In the genomic region with DNA sequence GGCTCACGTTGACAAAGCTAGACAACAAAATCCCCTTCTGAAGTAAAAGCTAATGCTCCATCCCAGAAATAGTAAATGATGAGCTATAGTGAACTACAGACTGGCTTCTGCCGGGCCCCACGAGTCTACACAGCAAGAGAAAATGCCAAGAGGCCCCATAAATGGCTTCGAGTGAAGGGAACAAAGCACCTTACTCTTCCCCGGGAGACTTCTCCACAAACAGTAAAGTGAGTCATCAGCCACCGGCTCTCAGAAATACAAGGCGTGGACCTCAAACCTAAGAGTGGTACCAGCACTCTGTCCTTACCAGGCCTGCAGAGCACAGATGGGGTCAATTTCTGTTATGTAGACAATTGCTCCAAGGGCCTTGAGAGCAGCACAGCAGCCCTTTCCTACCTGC, we compare ENCODE assay signal across 23 mouse cellular contexts. TPM values are rescaled to one million over a fixed set of nuclear protein-coding genes. Genes with fewer than 3 reads are reported as not detected.
DNase-seq lines count a peak whose midpoint lies in the region; ATAC-seq and TF ChIP-seq lines count a peak whose summit lies in the region.
"Had no signal": no experiment of that assay in that cellular context is flagged by ENCODE, and none has a peak within 500 bp of the region (broad histone marks: within the 10 kb centered on the region; RNA-seq: fewer than 3 reads in every experiment).

No protein-coding gene starts in this region.

- ATAC-seq in frontal cortex, adult (ENCODE audit: low TSS enrichment), result peak; percentile 54; the same call in 1 of the 2 replicates
- ATAC-seq in limb, embryonic 15.5 days (ENCODE audit: insufficient number of reproducible peaks, low FRiP score, low TSS enrichment, low read depth), result no peak
- ATAC-seq in embryonic facial prominence, embryonic 15.5 days (ENCODE audit: insufficient number of reproducible peaks, low FRiP score, low TSS enrichment, low read depth), result no peak
- ATAC-seq: forebrain, embryonic 14.5 days; forebrain, embryonic 16.5 days had no signal

- TF ChIP-seq CTCF in thymus, adult 2 months (IDR thresholded peaks at IDR 0.05; ENCODE audit: borderline replicate concordance, control insufficient read depth, extremely low read depth, insufficient read depth, low read length, poor library complexity), result no peak

- TF ChIP-seq POLR2A in thymus, adult 2 months (IDR thresholded peaks at IDR 0.05; ENCODE audit: control insufficient read depth, extremely low read depth, insufficient read depth, low read length, poor library complexity), result no peak

- peaks cover 87% of the 10 kb centered on the region for H3K36me3 ChIP-seq in limb, embryonic 15.5 days
- H3K36me3 ChIP-seq in limb, embryonic 10.5 days, result peaks cover 100% of the 10 kb centered on the region
- H3K36me3 ChIP-seq in embryonic facial prominence, embryonic 15.5 days, result peaks cover 83% of the 10 kb centered on the region
- H3K36me3 ChIP-seq in thymus, adult 2 months (ENCODE audit: control insufficient read depth, insufficient read depth, low read length), result peaks cover 82% of the 10 kb centered on the region

- no peaks in the 10 kb centered on the region for H3K4me1 ChIP-seq in limb, embryonic 15.5 days
- H3K4me1 ChIP-seq in limb, embryonic 10.5 days, result no peaks in the 10 kb centered on the region
- no peaks in the 10 kb centered on the region for H3K4me1 ChIP-seq in embryonic facial prominence, embryonic 15.5 days
- no peaks in the 10 kb centered on the region for H3K4me1 ChIP-seq in thymus, adult 2 months (replicated peaks; ENCODE audit: control insufficient read depth, insufficient read depth, low read length)
- H3K4me1 ChIP-seq: forebrain, embryonic 10.5 days; forebrain, embryonic 12.5 days had no signal

- H3K27ac ChIP-seq in limb, embryonic 15.5 days, result peak overlapping the region; percentile 0; the same call in 1 of the 2 replicates
- H3K27ac ChIP-seq in limb, embryonic 10.5 days, result no peak overlapping the region
- H3K27ac ChIP-seq in embryonic facial prominence, embryonic 15.5 days (replicated peaks), result peak overlapping the region; percentile 13; the same call in 1 of the 2 replicates
- H3K27ac ChIP-seq in thymus, adult 2 months (ENCODE audit: control insufficient read depth, insufficient read depth, low read length), result no peak overlapping the region
- H3K27ac ChIP-seq: forebrain, embryonic 10.5 days; forebrain, embryonic 12.5 days had no signal

- no peaks in the 10 kb centered on the region for H3K27me3 ChIP-seq in limb, embryonic 15.5 days
- no peaks in the 10 kb centered on the region for H3K27me3 ChIP-seq in limb, embryonic 10.5 days (ENCODE audit: low read depth, poor library complexity, severe bottlenecking)
- no peaks in the 10 kb centered on the region for H3K27me3 ChIP-seq in embryonic facial prominence, embryonic 15.5 days
- H3K27me3 ChIP-seq in thymus, adult 2 months (ENCODE audit: control insufficient read depth, insufficient read depth, low read length), result no peaks in the 10 kb centered on the region
- H3K27me3 ChIP-seq: forebrain, embryonic 12.5 days had no signal

- H3K9ac ChIP-seq in limb, embryonic 15.5 days, result no peak overlapping the region
- H3K9ac ChIP-seq in embryonic facial prominence, embryonic 15.5 days, result no peak overlapping the region
- H3K9ac ChIP-seq: forebrain, embryonic 12.5 days had no signal

- no peak overlapping the region for H3K4me3 ChIP-seq in limb, embryonic 15.5 days
- H3K4me3 ChIP-seq in limb, embryonic 10.5 days, result no peak overlapping the region
- no peak overlapping the region for H3K4me3 ChIP-seq in embryonic facial prominence, embryonic 15.5 days (replicated peaks)
- H3K4me3 ChIP-seq in thymus, adult 2 months (ENCODE audit: control insufficient read depth, insufficient read depth, low read length), result no peak overlapping the region
- H3K4me3 ChIP-seq: erythroblast, embryonic 14.5 days; forebrain, embryonic 10.5 days; forebrain, embryonic 12.5 days had no signal

- no peak for DNase-seq in frontal cortex, postnatal 36 days (ENCODE audit: low spot score in 2 of 2)
- DNase-seq in limb, embryonic 10.5 days (ENCODE audit: low spot score), result no peak
- no peak for DNase-seq in thymus, adult 2 months
- DNase-seq: adrenal gland, adult 2 months; adrenal gland, postnatal 10 days; adrenal gland, postnatal 25 days; cerebellum, adult 11-12 months; cerebellum, adult 2 months; cerebellum, adult 9-10 months; cerebellum, postnatal 10 days; cerebellum, postnatal 25 days had no signal

- WGBS in limb, embryonic 15.5 days, result 78% methylated on average over 7 of the region's 7 CpGs
- 94% methylated on average over 7 of the region's 7 CpGs for WGBS in limb, embryonic 10.5 days
- 72% methylated on average over 7 of the region's 7 CpGs for WGBS in embryonic facial prominence, embryonic 15.5 days
- 94% methylated on average over 7 of the region's 7 CpGs for WGBS in thymus, adult 2 months

- no peaks in the 10 kb centered on the region for H3K9me3 ChIP-seq in limb, embryonic 15.5 days
- H3K9me3 ChIP-seq in limb, embryonic 10.5 days (replicated peaks), result no peaks in the 10 kb centered on the region
- H3K9me3 ChIP-seq in embryonic facial prominence, embryonic 15.5 days (replicated peaks), result no peaks in the 10 kb centered on the region
- H3K9me3 ChIP-seq: forebrain, embryonic 10.5 days; forebrain, embryonic 12.5 days had no signal

- no peak overlapping the region for H3K4me2 ChIP-seq in limb, embryonic 15.5 days
- H3K4me2 ChIP-seq in embryonic facial prominence, embryonic 15.5 days (replicated peaks), result no peak overlapping the region
- H3K4me2 ChIP-seq: forebrain, embryonic 12.5 days had no signal

RNA-seq across cellular contexts. Expression of gene Ahcyl1, which starts 27.6 kb away (rescaled TPM):
- 61.5 and 74.7 TPM in 2 replicates for polyA plus RNA-seq in limb, embryonic 15.5 days (2015; fragmentation: Nextera tagmentation; extraction: Ambion mirVana)
- polyA plus RNA-seq in limb, embryonic 10.5 days (2016; fragmentation: Nextera tagmentation; extraction: Ambion mirVana), result 83.4 and 98.2 TPM in 2 replicates
- 81.1 and 85.2 TPM in 2 replicates for polyA plus RNA-seq in embryonic facial prominence, embryonic 15.5 days (2015; fragmentation: Nextera tagmentation; extraction: Ambion mirVana)
- 54.4 and 61.2 TPM in 2 replicates for polyA plus RNA-seq in thymus, adult 2 months (2012; rRNA removed)

RNA-seq across cellular contexts. Expression of gene Strip1, which starts 37.3 kb away (rescaled TPM):
- 47.5 and 55.8 TPM in 2 replicates for polyA plus RNA-seq in limb, embryonic 15.5 days (2015; fragmentation: Nextera tagmentation; extraction: Ambion mirVana)
- polyA plus RNA-seq in limb, embryonic 10.5 days (2016; fragmentation: Nextera tagmentation; extraction: Ambion mirVana), result 66.4 and 78.1 TPM in 2 replicates
- 52.4 and 55.8 TPM in 2 replicates for polyA plus RNA-seq in embryonic facial prominence, embryonic 15.5 days (2015; fragmentation: Nextera tagmentation; extraction: Ambion mirVana)
- 75.7 and 86.7 TPM in 2 replicates for polyA plus RNA-seq in thymus, adult 2 months (2012; rRNA removed)

RNA-seq across cellular contexts. Expression of gene Gm10961, which starts 37.7 kb away (rescaled TPM):
- not detected in 2 replicates for polyA plus RNA-seq in limb, embryonic 15.5 days (2015; fragmentation: Nextera tagmentation; extraction: Ambion mirVana)
- not detected in 2 replicates for polyA plus RNA-seq in limb, embryonic 10.5 days (2016; fragmentation: Nextera tagmentation; extraction: Ambion mirVana)
- polyA plus RNA-seq in embryonic facial prominence, embryonic 15.5 days (2015; fragmentation: Nextera tagmentation; extraction: Ambion mirVana), result not detected in 2 replicates
- not detected in 2 replicates for polyA plus RNA-seq in thymus, adult 2 months (2012; rRNA removed)
- polyA plus RNA-seq: adrenal gland, adult 2 months; C2C12; cerebellum, adult 2 months; cortical plate, adult 2 months; embryonic facial prominence, embryonic 11.5 days; embryonic facial prominence, embryonic 14.5 days; erythroblast, embryonic 14.5 days; forebrain, embryonic 10.5 days; forebrain, embryonic 12.5 days; forebrain, embryonic 14.5 days; forebrain, embryonic 16.5 days had no signal

Comparison
In these comparisons a context has a peak if more than half of its experiments do, and no peak if none do; other contexts are left out.
1. H3K27ac ChIP-seq: peak in limb, embryonic 15.5 days (single experiment) and embryonic facial prominence, embryonic 15.5 days (single experiment); none in limb, embryonic 10.5 days (single experiment) and thymus, adult 2 months (single experiment).